Mouse (Mus musculus) MEL (cell line): ENCODE results near the gene Tmem240. TPM values are rescaled to one million over a fixed set of nuclear protein-coding genes. Genes with fewer than 3 reads are reported as not detected.

Experiments used
- DNase-seq: peaks from one replicate; pipeline ENCODE4 v3.0.0; 2011; ENCODE audit warnings: low read depth, low spot score
- H3K27ac ChIP-seq: 2 replicates; pipeline ENCODE4 v1.5.1; 2012; ENCODE audit warnings: low read depth, mild to moderate bottlenecking, control low read depth, low read length, moderate library complexity; ENCODE audit not compliant: control insufficient read depth
- H3K27me3 ChIP-seq, 2 experiments: fragments of 150-350 bp in 1 of 2; sonication (generic) in 1 of 2; 2 replicates each; pipeline ENCODE4 v1.6.1; 2012; ENCODE audit warnings: low read length in 2 of 2, mild to moderate bottlenecking in 2 of 2, improper control_type of control experiment in 1 of 2, moderate library complexity in 1 of 2; ENCODE audit not compliant: insufficient read depth in 2 of 2, control insufficient read depth in 1 of 2
- H3K36me3 ChIP-seq, 2 experiments: 2 replicates each; pipeline ENCODE4 v1.6.1; 2012 to 2014; ENCODE audit warnings: low read length in 2 of 2, improper control_type of control experiment in 1 of 2, inconsistent platforms in 1 of 2, mild to moderate bottlenecking in 1 of 2; ENCODE audit not compliant: insufficient read depth in 2 of 2, control insufficient read depth in 1 of 2
- H3K4me1 ChIP-seq, 2 experiments: fragments of 150-350 bp in 1 of 2; sonication (generic) in 1 of 2; 2 replicates each; pipeline ENCODE4 v1.6.1; 2012; ENCODE audit warnings: low read length in 2 of 2, improper control_type of control experiment in 1 of 2, mild to moderate bottlenecking in 1 of 2; ENCODE audit not compliant: insufficient read depth in 2 of 2, control insufficient read depth in 1 of 2
- H3K4me3 ChIP-seq, 2 experiments: fragments of 150-350 bp in 1 of 2; sonication (generic) in 1 of 2; 2 replicates each; pipeline ENCODE4 v1.5.1; 2012; ENCODE audit warnings: low read depth in 2 of 2, low read length in 2 of 2, mild to moderate bottlenecking in 2 of 2, moderate library complexity in 2 of 2, control low read depth in 1 of 2, improper control_type of control experiment in 1 of 2; ENCODE audit not compliant: control insufficient read depth in 1 of 2, insufficient read depth in 1 of 2
- H3K79me2 ChIP-seq: 2 replicates; pipeline ENCODE4 v1.6.1; 2012; ENCODE audit warnings: mild to moderate bottlenecking, low read length, moderate library complexity; ENCODE audit not compliant: control insufficient read depth, poor library complexity, insufficient read depth
- H3K9ac ChIP-seq: 2 replicates; pipeline ENCODE4 v1.6.1; 2012; ENCODE audit warnings: low read depth, mild to moderate bottlenecking, control low read depth, low read length, moderate library complexity; ENCODE audit not compliant: control insufficient read depth, poor library complexity, severe bottlenecking
- H3K9me3 ChIP-seq: fragments of 150-350 bp; sonication (generic); replicated peaks from 2 replicates; pipeline ENCODE4 v1.6.1; 2012; ENCODE audit warnings: mild to moderate bottlenecking, low read length, improper control_type of control experiment, moderate library complexity; ENCODE audit not compliant: insufficient read depth
- CTCF ChIP-seq, 3 experiments: IDR thresholded peaks in 2 of 3; conservative IDR thresholded peaks in 1 of 3; 2 replicates each; pipeline ENCODE4 v1.5.1; 2011 to 2012; ENCODE audit warnings: low read length in 3 of 3, low read depth in 2 of 3, mild to moderate bottlenecking in 2 of 3, improper control_type of control experiment in 1 of 3, inconsistent platforms in 1 of 3, mixed read lengths in 1 of 3, moderate library complexity in 1 of 3; ENCODE audit not compliant: control insufficient read depth in 1 of 3, insufficient read depth in 1 of 3, poor library complexity in 1 of 3, severe bottlenecking in 1 of 3
- ELF1 ChIP-seq: IDR thresholded peaks from 2 replicates; pipeline ENCODE4 v1.6.1; 2014; ENCODE audit warnings: low read depth, mild to moderate bottlenecking, inconsistent platforms, low read length, improper control_type of control experiment, moderate library complexity
- EP300 ChIP-seq, 2 experiments: IDR thresholded peaks; 2 replicates each; pipeline ENCODE4 v1.6.1; 2011; ENCODE audit warnings: improper control_type of control experiment in 2 of 2, low read length in 2 of 2, low read depth in 1 of 2, mild to moderate bottlenecking in 1 of 2
- ETS1 ChIP-seq: IDR thresholded peaks from 2 replicates; pipeline ENCODE4 v1.6.1; 2012; ENCODE audit warnings: low read depth, mild to moderate bottlenecking, inconsistent platforms, low read length, improper control_type of control experiment, moderate library complexity
- HCFC1 ChIP-seq: IDR thresholded peaks from 2 replicates; pipeline ENCODE4 v1.6.1; 2012; ENCODE audit warnings: low read depth, mild to moderate bottlenecking, inconsistent platforms, low read length, improper control_type of control experiment, moderate library complexity
- JUND ChIP-seq: IDR thresholded peaks from 2 replicates; pipeline ENCODE4 v1.6.1; 2011; ENCODE audit warnings: low read depth, mild to moderate bottlenecking, improper control_type of control experiment, low read length
- KAT2A ChIP-seq: conservative IDR thresholded peaks from 2 replicates; pipeline ENCODE4 v1.6.1; 2012; ENCODE audit warnings: low read depth, low read length, improper control_type of control experiment, inconsistent platforms
- MYC ChIP-seq: IDR thresholded peaks from 2 replicates; pipeline ENCODE4 v1.6.1; 2011; ENCODE audit warnings: low read depth, mild to moderate bottlenecking, low read length, improper control_type of control experiment, moderate library complexity
- NELFE ChIP-seq: IDR thresholded peaks from 2 replicates; pipeline ENCODE4 v1.6.1; 2011; ENCODE audit warnings: low read depth, low read length, improper control_type of control experiment
- NRF1 ChIP-seq: IDR thresholded peaks from 2 replicates; pipeline ENCODE4 v1.6.1; 2014; ENCODE audit warnings: low read depth, mild to moderate bottlenecking, inconsistent platforms, low read length, improper control_type of control experiment, moderate library complexity; ENCODE audit not compliant: poor library complexity, insufficient read depth, severe bottlenecking
- POLR2A ChIP-seq, 2 experiments: IDR thresholded peaks; 2 replicates each; pipeline ENCODE4 v1.6.1; 2011 to 2012; ENCODE audit warnings: low read length in 2 of 2, mild to moderate bottlenecking in 2 of 2, control low read depth in 1 of 2, improper control_type of control experiment in 1 of 2, low read depth in 1 of 2, moderate library complexity in 1 of 2; ENCODE audit not compliant: control insufficient read depth in 1 of 2, insufficient read depth in 1 of 2, poor library complexity in 1 of 2
- POLR2AphosphoS2 ChIP-seq: IDR thresholded peaks from 2 replicates; pipeline ENCODE4 v1.6.1; 2011; ENCODE audit warnings: low read length, improper control_type of control experiment
- POLR2AphosphoS5 ChIP-seq: IDR thresholded peaks from 2 replicates; pipeline ENCODE4 v1.6.1; 2012; ENCODE audit warnings: low read depth, borderline replicate concordance, mild to moderate bottlenecking, inconsistent platforms, low read length, moderate library complexity, mixed read lengths
- RAD21 ChIP-seq: IDR thresholded peaks from 2 replicates; pipeline ENCODE4 v1.6.1; 2011; ENCODE audit warnings: mild to moderate bottlenecking, low read depth, low read length, improper control_type of control experiment
- RCOR1 ChIP-seq: IDR thresholded peaks from 2 replicates; pipeline ENCODE4 v1.6.1; 2012; ENCODE audit warnings: low read depth, mild to moderate bottlenecking, inconsistent platforms, low read length, improper control_type of control experiment
- SMC3 ChIP-seq: IDR thresholded peaks from 2 replicates; pipeline ENCODE4 v1.6.1; 2011; ENCODE audit warnings: low read depth, low read length, improper control_type of control experiment
- UBTF ChIP-seq: IDR thresholded peaks from 2 replicates; pipeline ENCODE4 v1.6.1; 2012; ENCODE audit warnings: low read depth, mild to moderate bottlenecking, inconsistent platforms, low read length, improper control_type of control experiment, moderate library complexity, borderline replicate concordance; ENCODE audit not compliant: insufficient read depth
- USF2 ChIP-seq, 2 experiments: IDR thresholded peaks; 2 replicates each; pipeline ENCODE4 v1.6.1; 2011 to 2012; ENCODE audit warnings: improper control_type of control experiment in 2 of 2, low read length in 2 of 2, borderline replicate concordance in 1 of 2, inconsistent platforms in 1 of 2, low read depth in 1 of 2, mild to moderate bottlenecking in 1 of 2; ENCODE audit not compliant: insufficient read depth in 1 of 2
- ZC3H11A ChIP-seq: IDR thresholded peaks from 2 replicates; pipeline ENCODE4 v1.6.1; 2012; ENCODE audit warnings: low read depth, mild to moderate bottlenecking, inconsistent platforms, low read length, improper control_type of control experiment
- ZKSCAN1 ChIP-seq: IDR thresholded peaks from 2 replicates; pipeline ENCODE4 v1.6.1; 2012; ENCODE audit warnings: low read depth, mild to moderate bottlenecking, inconsistent platforms, low read length, improper control_type of control experiment, moderate library complexity
- ZMIZ1 ChIP-seq: IDR thresholded peaks from 2 replicates; pipeline ENCODE4 v1.6.1; 2012; ENCODE audit warnings: low read depth, mild to moderate bottlenecking, inconsistent platforms, low read length, improper control_type of control experiment, moderate library complexity
- ZNF384 ChIP-seq: IDR thresholded peaks from 2 replicates; pipeline ENCODE4 v1.6.1; 2012; ENCODE audit warnings: low read depth, mild to moderate bottlenecking, inconsistent platforms, low read length, improper control_type of control experiment
- polyA plus RNA-seq, 2 experiments: library from polyadenylated mRNA; stranded (reverse) in 1 of 2; unstranded in 1 of 2; fragments of >175 nt in 1 of 2; fragments of >200 nt in 1 of 2; gene quantifications; 2 replicates each; pipeline versions ENCODE4 v1.2.1 to v1.2.4; 2012; ENCODE audit warnings: low replicate concordance in 2 of 2, low read depth in 1 of 2; ENCODE audit not compliant: insufficient read length in 2 of 2, insufficient read depth in 1 of 2, missing spikeins in 1 of 2
- total RNA-seq: library from RNA; depleted of rRNA; stranded (reverse); fragments of 300-350 nt; gene quantifications from 2 replicates; pipeline ENCODE4 v1.2.3, GENCODE M21; 2012

Gene Tmem240
- total and polyA plus RNA-seq, 3 experiments = 0.27 to 0.33 TPM; not detected in 1

DNA sequence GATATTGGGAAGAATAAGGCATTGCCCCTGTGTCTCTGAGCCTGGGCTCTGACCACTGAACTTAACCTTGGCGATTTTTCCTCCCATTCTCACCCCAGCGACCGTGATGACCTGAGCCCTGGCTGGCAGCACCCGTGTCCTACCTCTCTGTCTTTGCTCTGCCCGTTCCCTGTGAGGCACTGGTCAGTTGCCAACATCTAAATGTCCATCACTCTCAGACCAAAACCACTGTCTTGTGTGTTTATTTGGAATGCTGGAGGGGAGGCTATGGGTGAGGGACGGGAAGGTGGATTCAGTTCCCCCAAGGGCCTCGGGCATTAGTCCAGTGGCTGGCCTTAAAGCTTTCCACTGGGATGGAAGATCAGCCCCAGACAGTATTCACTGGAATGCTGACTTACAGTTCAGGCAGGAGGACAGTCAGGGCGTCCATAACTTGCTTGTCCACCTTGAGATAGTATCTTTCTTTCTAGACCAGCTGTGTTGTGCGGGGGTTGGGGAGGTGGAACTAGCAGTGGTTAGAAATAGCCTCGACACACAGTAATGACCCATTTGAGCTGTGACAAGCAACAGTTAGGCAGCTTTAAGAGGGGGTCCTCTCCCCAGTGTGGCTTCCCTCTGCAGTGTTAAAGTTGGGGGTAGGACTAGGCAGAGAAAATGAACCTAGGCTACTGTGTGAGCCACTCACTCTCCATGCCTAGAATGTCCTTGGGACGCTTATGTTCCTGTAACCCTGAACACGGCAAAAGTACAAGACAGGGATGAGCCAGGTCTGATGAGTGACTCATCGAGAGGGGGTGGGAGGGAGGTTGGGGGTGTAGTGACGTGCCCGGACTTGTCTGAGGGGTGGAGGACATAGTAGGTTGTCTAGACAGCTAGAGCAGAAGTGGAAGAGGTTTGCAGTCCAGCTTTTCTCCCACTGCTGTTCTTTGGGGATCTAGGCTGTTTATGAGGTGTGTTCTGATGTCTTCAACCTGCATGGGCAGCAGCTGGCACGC, 38.0 kb upstream of the Tmem240 start:
- DNase-seq = peak; percentile 41
- TF ChIP-seq KAT2A (no peak), RAD21 (no peak), HCFC1 (no peak), EP300 (IDR thresholded peaks at IDR 0.05; ENCODE audit: low read depth in 1 of 2, low read length in 2 of 2) (no peak), POLR2AphosphoS2 (no peak), USF2 (IDR thresholded peaks at IDR 0.05; ENCODE audit: borderline replicate concordance in 1 of 2, insufficient read depth in 1 of 2, low read depth in 1 of 2, low read length in 2 of 2) (no peak), UBTF (no peak), ZNF384 (no peak), ETS1 (no peak), POLR2AphosphoS5 (no peak), JUND (no peak), ZMIZ1 (no peak), NELFE (no peak), NRF1 (no peak)
- peaks cover 0 to 9% of the 10 kb centered on the region in 2 experiments; a peak in 1 of 4 replicates for H3K4me1 ChIP-seq
- H3K9me3 ChIP-seq = no peaks in the 10 kb centered on the region
- no peak overlapping the region for H3K9ac ChIP-seq
- peaks cover 0 to 2% of the 10 kb centered on the region in 2 experiments; a peak in 1 of 4 replicates for H3K36me3 ChIP-seq
- H3K27me3 ChIP-seq = peaks cover 0 to 5% of the 10 kb centered on the region in 2 experiments; a peak in 2 of 4 replicates
- H3K27ac ChIP-seq = no peak overlapping the region
- no peak overlapping the region for H3K4me3 ChIP-seq
- H3K79me2 ChIP-seq = no peaks in the 10 kb centered on the region; the same call in 1 of the 2 replicates

DNA sequence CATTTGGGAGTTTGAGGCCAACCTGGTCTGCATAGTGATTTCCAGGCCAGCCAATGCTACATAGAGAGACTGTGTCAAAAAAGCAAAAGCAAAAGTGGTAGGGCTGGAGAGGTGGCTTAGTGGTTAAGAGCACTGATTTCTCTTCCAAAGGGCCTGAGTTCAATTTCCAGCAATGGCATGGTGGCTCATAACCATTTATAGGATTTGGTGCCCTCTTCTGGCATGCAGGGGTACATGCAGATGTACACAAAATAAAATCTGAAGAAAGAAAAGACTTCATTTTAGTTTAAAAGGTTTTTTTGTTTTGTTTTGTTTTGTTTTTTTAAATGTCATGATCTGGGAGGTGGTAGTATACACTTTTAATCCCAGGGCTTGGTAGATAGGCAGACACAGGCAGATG, 34.2 kb upstream of the Tmem240 start:
- Histone ChIP-seq H3K79me2 (peaks cover 5% of the 10 kb centered on the region), H3K4me1 (peaks cover 4 to 9% of the 10 kb centered on the region in 2 experiments), H3K36me3 (peaks cover 0 to 10% of the 10 kb centered on the region in 2 experiments; a peak in 2 of 4 replicates), H3K4me3 (no peak overlapping the region), H3K27me3 (no peaks in the 10 kb centered on the region), H3K27ac (no peak overlapping the region), H3K9ac (no peak overlapping the region), H3K9me3 (no peaks in the 10 kb centered on the region)
- TF ChIP-seq CTCF (IDR thresholded peaks at IDR 0.05 in 2 of 3, conservative IDR thresholded peaks at IDR 0.05 in 1 of 3; ENCODE audit: control insufficient read depth in 1 of 3, insufficient read depth in 1 of 3, low read depth in 2 of 3, low read length in 3 of 3, poor library complexity in 1 of 3, severe bottlenecking in 1 of 3) (peak; percentile 57 to 83 (median 81)), RCOR1 (peak; percentile 22; the same call in 1 of the 2 replicates), RAD21 (peak; percentile 80), ELF1 (no peak), POLR2A (IDR thresholded peaks at IDR 0.05; ENCODE audit: control insufficient read depth in 1 of 2, insufficient read depth in 1 of 2, low read depth in 1 of 2, low read length in 2 of 2, poor library complexity in 1 of 2) (no peak), MYC (peak; percentile 63; the same call in 1 of the 2 replicates), JUND (no peak), POLR2AphosphoS5 (no peak), SMC3 (peak; percentile 81), HCFC1 (0 out of 2 replicates have a peak, but pooled peaks have one; percentile 23), ZKSCAN1 (no peak), ZC3H11A (peak; percentile 75)
- DNase-seq = peak; percentile 65
